Mouse (Mus musculus): ENCODE results near the gene Ptprt. TPM values are rescaled to one million over a fixed set of nuclear protein-coding genes. Genes with fewer than 3 reads are reported as not detected.

The Ptprt gene
- polyA plus RNA-seq, 1 experiment = 15.9 TPM

- Histone ChIP-seq H3K4me1 (ENCODE audit: control insufficient read depth, insufficient read depth, low read length) (no peaks in the 10 kb centered on the region), H3K27ac (ENCODE audit: insufficient read depth, low read length) (no peak overlapping the region), H3K4me3 (replicated peaks; ENCODE audit: insufficient read depth, low read depth, low read length) (no peak overlapping the region), H3K27me3 (ENCODE audit: control insufficient read depth, insufficient read depth, low read length) (no peaks in the 10 kb centered on the region; the same call in 1 of the 2 replicates)
- TF ChIP-seq POLR2A (IDR thresholded peaks at IDR 0.05; ENCODE audit: borderline replicate concordance, insufficient read depth, low read length) = no peak
- no peak for TF ChIP-seq CTCF (IDR thresholded peaks at IDR 0.05; ENCODE audit: borderline replicate concordance, insufficient read depth, low read depth, low read length)
- peak; percentile 60 to 68 for DNase-seq
- 13% methylated on average over 7 of the region's 7 CpGs for WGBS
These were observed 659.9 kb downstream of the Ptprt start for GRCm38 (mm10) chr2:162001016-162001415.

- TF ChIP-seq POLR2A (IDR thresholded peaks at IDR 0.05; ENCODE audit: borderline replicate concordance, insufficient read depth, low read length) (no peak), CTCF (IDR thresholded peaks at IDR 0.05; ENCODE audit: borderline replicate concordance, insufficient read depth, low read depth, low read length) (no peak)
- Histone ChIP-seq H3K27me3 (ENCODE audit: control insufficient read depth, insufficient read depth, low read length) (no peaks in the 10 kb centered on the region), H3K27ac (ENCODE audit: insufficient read depth, low read length) (no peak overlapping the region), H3K4me1 (ENCODE audit: control insufficient read depth, insufficient read depth, low read length) (no peaks in the 10 kb centered on the region), H3K4me3 (replicated peaks; ENCODE audit: insufficient read depth, low read depth, low read length) (no peak overlapping the region)
- DNase-seq = no peak
- 93% methylated on average over 3 of the region's 3 CpGs for WGBS
These were observed 678.6 kb downstream of the Ptprt start for GRCm38 (mm10) chr2:161982311-161982710.

- no peak overlapping the region for H3K27ac ChIP-seq (ENCODE audit: insufficient read depth, low read length)
- DNase-seq = peak; percentile 80 to 88
- WGBS = 17% methylated on average over 7 of the region's 7 CpGs
These were observed 699.5 kb downstream of the Ptprt start for GRCm38 (mm10) chr2:161961179-161962163.

GRCm38 (mm10) chr2:161945424-161945823, 715.5 kb downstream of the Ptprt start:
- Histone ChIP-seq H3K4me1 (ENCODE audit: control insufficient read depth, insufficient read depth, low read length) (no peaks in the 10 kb centered on the region), H3K27me3 (ENCODE audit: control insufficient read depth, insufficient read depth, low read length) (no peaks in the 10 kb centered on the region; the same call in 1 of the 2 replicates), H3K27ac (ENCODE audit: insufficient read depth, low read length) (no peak overlapping the region), H3K4me3 (replicated peaks; ENCODE audit: insufficient read depth, low read depth, low read length) (no peak overlapping the region)
- WGBS = 97% methylated on average over 6 of the region's 6 CpGs
- no peak for DNase-seq
- no peak for TF ChIP-seq CTCF (IDR thresholded peaks at IDR 0.05; ENCODE audit: borderline replicate concordance, insufficient read depth, low read depth, low read length)
- TF ChIP-seq POLR2A (IDR thresholded peaks at IDR 0.05; ENCODE audit: borderline replicate concordance, insufficient read depth, low read length) = no peak

More at GRCm38 (mm10) chr2:161961179-161962163, 699.5 kb downstream of the Ptprt start:
- TF ChIP-seq CTCF (IDR thresholded peaks at IDR 0.05; ENCODE audit: borderline replicate concordance, insufficient read depth, low read depth, low read length) = no peak
- TF ChIP-seq POLR2A (IDR thresholded peaks at IDR 0.05; ENCODE audit: borderline replicate concordance, insufficient read depth, low read length) = no peak
- Histone ChIP-seq H3K4me3 (replicated peaks; ENCODE audit: insufficient read depth, low read depth, low read length) (no peak overlapping the region), H3K4me1 (ENCODE audit: control insufficient read depth, insufficient read depth, low read length) (peaks cover 2% of the 10 kb centered on the region; the same call in 1 of the 2 replicates), H3K27me3 (ENCODE audit: control insufficient read depth, insufficient read depth, low read length) (no peaks in the 10 kb centered on the region)

GRCm38 (mm10) chr2:161944689-161945088, 716.3 kb downstream of the Ptprt start:
- Histone ChIP-seq H3K27ac (ENCODE audit: insufficient read depth, low read length) (no peak overlapping the region), H3K4me1 (ENCODE audit: control insufficient read depth, insufficient read depth, low read length) (no peaks in the 10 kb centered on the region), H3K27me3 (ENCODE audit: control insufficient read depth, insufficient read depth, low read length) (no peaks in the 10 kb centered on the region; the same call in 1 of the 2 replicates), H3K4me3 (replicated peaks; ENCODE audit: insufficient read depth, low read depth, low read length) (no peak overlapping the region)
- TF ChIP-seq CTCF (IDR thresholded peaks at IDR 0.05; ENCODE audit: borderline replicate concordance, insufficient read depth, low read depth, low read length) (no peak), POLR2A (IDR thresholded peaks at IDR 0.05; ENCODE audit: borderline replicate concordance, insufficient read depth, low read length) (no peak)
- 91% methylated on average over 4 of the region's 4 CpGs for WGBS
- DNase-seq = no peak

GRCm38 (mm10) chr2:161941991-161942390, 719.0 kb downstream of the Ptprt start:
- no peak for DNase-seq
- no peaks in the 10 kb centered on the region for H3K4me1 ChIP-seq (ENCODE audit: control insufficient read depth, insufficient read depth, low read length)
- no peak overlapping the region for H3K4me3 ChIP-seq (replicated peaks; ENCODE audit: insufficient read depth, low read depth, low read length)
- no peaks in the 10 kb centered on the region; the same call in 1 of the 2 replicates for H3K27me3 ChIP-seq (ENCODE audit: control insufficient read depth, insufficient read depth, low read length)
- WGBS = 87% methylated on average over 2 of the region's 2 CpGs
- TF ChIP-seq CTCF (IDR thresholded peaks at IDR 0.05; ENCODE audit: borderline replicate concordance, insufficient read depth, low read depth, low read length) (no peak), POLR2A (IDR thresholded peaks at IDR 0.05; ENCODE audit: borderline replicate concordance, insufficient read depth, low read length) (no peak)
- no peak overlapping the region for H3K27ac ChIP-seq (ENCODE audit: insufficient read depth, low read length)

- no peak for TF ChIP-seq CTCF (IDR thresholded peaks at IDR 0.05; ENCODE audit: borderline replicate concordance, insufficient read depth, low read depth, low read length)
- no peak for TF ChIP-seq POLR2A (IDR thresholded peaks at IDR 0.05; ENCODE audit: borderline replicate concordance, insufficient read depth, low read length)
These were observed 753.7 kb downstream of the Ptprt start for GRCm38 (mm10) chr2:161907214-161907613.

More at GRCm38 (mm10) chr2:161907214-161907613, 753.7 kb downstream of the Ptprt start:
- no peaks in the 10 kb centered on the region for H3K27me3 ChIP-seq (ENCODE audit: control insufficient read depth, insufficient read depth, low read length)
- no peaks in the 10 kb centered on the region for H3K4me1 ChIP-seq (ENCODE audit: control insufficient read depth, insufficient read depth, low read length)
- 88% methylated on average over 7 of the region's 7 CpGs for WGBS
- no peak overlapping the region for H3K4me3 ChIP-seq (replicated peaks; ENCODE audit: insufficient read depth, low read depth, low read length)
- no peak for DNase-seq
- no peak overlapping the region for H3K27ac ChIP-seq (ENCODE audit: insufficient read depth, low read length)

All from cerebellum, adult 2 months (tissue).